In genomic region chr15:102247252-102248130, GRCm38 (mm10) we compare ENCODE assay signal across 9 mouse cellular contexts. TPM values are rescaled to one million over a fixed set of nuclear protein-coding genes. Genes with fewer than 3 reads are reported as not detected.
A peak's percentile ranks its signal among the peaks of the same experiment; 100 is the strongest.
DNase-seq lines count a peak whose midpoint lies in the region; ATAC-seq lines count a peak whose summit lies in the region.
"Had no signal": no experiment of that assay in that cellular context is flagged by ENCODE, and none has a peak within 500 bp of the region (broad histone marks: within the 10 kb centered on the region; RNA-seq: fewer than 3 reads in every experiment).

No protein-coding gene starts in this region.

- peaks cover 21% of the 10 kb centered on the region for H3K4me1 ChIP-seq in erythroblast, embryonic 14.5 days (ENCODE audit: control insufficient read depth)
- H3K4me1 ChIP-seq in forebrain, embryonic 16.5 days (replicated peaks; ENCODE audit: control insufficient read depth, insufficient read depth, low read length), result peaks cover 39% of the 10 kb centered on the region
- peaks cover 93% of the 10 kb centered on the region for H3K4me1 ChIP-seq in hindbrain, embryonic 10.5 days (replicated peaks)

- H3K9ac ChIP-seq in forebrain, embryonic 16.5 days (replicated peaks; ENCODE audit: low read depth, low read length), result peak overlapping the region; percentile 55

- H3K36me3 ChIP-seq in erythroblast, embryonic 14.5 days (ENCODE audit: control insufficient read depth), result no peaks in the 10 kb centered on the region
- no peaks in the 10 kb centered on the region for H3K36me3 ChIP-seq in forebrain, embryonic 16.5 days (ENCODE audit: control insufficient read depth, insufficient read depth)
- H3K36me3 ChIP-seq in hindbrain, embryonic 10.5 days, result no peaks in the 10 kb centered on the region

- peak overlapping the region; percentile 67 for H3K4me2 ChIP-seq in forebrain, embryonic 16.5 days (ENCODE audit: low read length)

- WGBS in forebrain, embryonic 16.5 days, result under 1% methylated on average over 47 of the region's 65 CpGs
- under 1% methylated on average over 65 of the region's 65 CpGs for WGBS in hindbrain, embryonic 10.5 days

- peaks cover 100% of the 10 kb centered on the region for H3K27me3 ChIP-seq in erythroblast, embryonic 14.5 days (ENCODE audit: control insufficient read depth)
- H3K27me3 ChIP-seq in forebrain, embryonic 16.5 days (replicated peaks; ENCODE audit: control insufficient read depth, insufficient read depth, low read length), result peaks cover 6% of the 10 kb centered on the region
- H3K27me3 ChIP-seq in hindbrain, embryonic 10.5 days (ENCODE audit: insufficient read depth, poor library complexity, severe bottlenecking), result peaks cover 98% of the 10 kb centered on the region

- H3K4me3 ChIP-seq in erythroblast, embryonic 14.5 days (replicated peaks), result peak overlapping the region; percentile 50
- peak overlapping the region; percentile 55 for H3K4me3 ChIP-seq in forebrain, embryonic 16.5 days (replicated peaks; ENCODE audit: low read length)
- peak overlapping the region; percentile 68 for H3K4me3 ChIP-seq in hindbrain, embryonic 10.5 days

- H3K27ac ChIP-seq in forebrain, embryonic 16.5 days (ENCODE audit: low read length), result peak overlapping the region; percentile 16; the same call in 1 of the 2 replicates
- peak overlapping the region; percentile 85 for H3K27ac ChIP-seq in hindbrain, embryonic 10.5 days

- no peak for ATAC-seq in erythroblast, adult 5-6 weeks (replicated peaks; ENCODE audit: low FRiP score, poor library complexity, severe bottlenecking)
- ATAC-seq in cerebellum, adult (ENCODE audit: insufficient number of reproducible peaks, low FRiP score, low TSS enrichment), result peak; percentile 15; the same call in 1 of the 2 replicates
- ATAC-seq in forebrain, embryonic 16.5 days, result 0 out of 2 replicates have a peak, but pooled peaks have one; percentile 11

- peak; percentile 70 for DNase-seq in hindbrain, embryonic 10.5 days (ENCODE audit: low spot score)
- peak; percentile 55 for DNase-seq in layer of hippocampus, adult 9-11 months
- peak; percentile 83 for DNase-seq in lung, postnatal 36 days
- DNase-seq in right cerebral cortex, postnatal 10 days (ENCODE audit: low spot score in 2 of 2), result peak; percentile 71 to 74

- H3K9me3 ChIP-seq in erythroblast, embryonic 14.5 days (ENCODE audit: control insufficient read depth, low read length), result no peaks in the 10 kb centered on the region; the same call in 1 of the 2 replicates
- no peaks in the 10 kb centered on the region for H3K9me3 ChIP-seq in forebrain, embryonic 16.5 days (ENCODE audit: control insufficient read depth, low read length)
- H3K9me3 ChIP-seq in hindbrain, embryonic 10.5 days, result no peaks in the 10 kb centered on the region

RNA-seq across cellular contexts. Expression of gene Rarg, which starts 9.8 kb away (rescaled TPM):
- polyA plus RNA-seq in erythroblast, embryonic 14.5 days (2012), result 0.09 TPM in 2 replicates
- total RNA-seq in erythroblast, adult 5-6 weeks (2015; ENCODE audit: low replicate concordance), result 0.84 and 1.5 TPM in 2 replicates
- total RNA-seq in erythroblast, adult 5-6 weeks (2017; ENCODE audit: low replicate concordance), result 0.84 and 5.2 TPM in 2 replicates
- polyA plus RNA-seq in forebrain, embryonic 16.5 days (2015; fragmentation: Nextera tagmentation; extraction: Ambion mirVana), result 6.4 and 8.0 TPM in 2 replicates
- polyA plus RNA-seq in hindbrain, embryonic 10.5 days (2016; fragmentation: Nextera tagmentation; extraction: Ambion mirVana), result 22.1 and 24.5 TPM in 2 replicates

RNA-seq across cellular contexts. Expression of gene Itgb7, which starts 15.7 kb away (rescaled TPM):
- 1.4 and 2.1 TPM in 2 replicates for polyA plus RNA-seq in erythroblast, embryonic 14.5 days (2012)
- 36.8 and 55.3 TPM in 2 replicates for total RNA-seq in erythroblast, adult 5-6 weeks (2015; ENCODE audit: low replicate concordance)
- 31.0 and 35.5 TPM in 2 replicates for total RNA-seq in erythroblast, adult 5-6 weeks (2017; ENCODE audit: low replicate concordance)
- polyA plus RNA-seq in forebrain, embryonic 16.5 days (2015; fragmentation: Nextera tagmentation; extraction: Ambion mirVana), result 0.73 and 1.0 TPM in 2 replicates
- polyA plus RNA-seq in hindbrain, embryonic 10.5 days (2016; fragmentation: Nextera tagmentation; extraction: Ambion mirVana), result 0.31 and 0.90 TPM in 2 replicates

RNA-seq across cellular contexts. Expression of gene Gm9918, which starts 22.9 kb away (rescaled TPM):
- not detected in 2 replicates for polyA plus RNA-seq in erythroblast, embryonic 14.5 days (2012)
- total RNA-seq in erythroblast, adult 5-6 weeks (2015; ENCODE audit: low replicate concordance), result not detected in 2 replicates
- not detected in 2 replicates for total RNA-seq in erythroblast, adult 5-6 weeks (2017; ENCODE audit: low replicate concordance)
- 0.11 TPM in 1 of 2 replicates, not detected in the other for polyA plus RNA-seq in forebrain, embryonic 16.5 days (2015; fragmentation: Nextera tagmentation; extraction: Ambion mirVana)
- 0.26 and 0.35 TPM in 2 replicates for polyA plus RNA-seq in hindbrain, embryonic 10.5 days (2016; fragmentation: Nextera tagmentation; extraction: Ambion mirVana)
- total RNA-seq: left cerebral cortex, postnatal 25 days had no signal

RNA-seq across cellular contexts. Expression of gene Mfsd5, which starts 31.8 kb away (rescaled TPM):
- polyA plus RNA-seq in erythroblast, embryonic 14.5 days (2012), result 3.2 and 3.5 TPM in 2 replicates
- 5.9 and 15.6 TPM in 2 replicates for total RNA-seq in erythroblast, adult 5-6 weeks (2015; ENCODE audit: low replicate concordance)
- total RNA-seq in erythroblast, adult 5-6 weeks (2017; ENCODE audit: low replicate concordance), result 2.5 and 10.7 TPM in 2 replicates
- polyA plus RNA-seq in forebrain, embryonic 16.5 days (2015; fragmentation: Nextera tagmentation; extraction: Ambion mirVana), result 50.6 and 52.8 TPM in 2 replicates
- polyA plus RNA-seq in hindbrain, embryonic 10.5 days (2016; fragmentation: Nextera tagmentation; extraction: Ambion mirVana), result 61.5 and 66.1 TPM in 2 replicates

RNA-seq across cellular contexts. Expression of gene Csad, which starts 43.0 kb away (rescaled TPM):
- polyA plus RNA-seq in erythroblast, embryonic 14.5 days (2012), result 0.97 and 1.4 TPM in 2 replicates
- total RNA-seq in erythroblast, adult 5-6 weeks (2015; ENCODE audit: low replicate concordance), result 2.9 TPM in 1 of 2 replicates, not detected in the other
- total RNA-seq in erythroblast, adult 5-6 weeks (2017; ENCODE audit: low replicate concordance), result 9.3 and 12.5 TPM in 2 replicates
- 37.8 and 39.6 TPM in 2 replicates for polyA plus RNA-seq in forebrain, embryonic 16.5 days (2015; fragmentation: Nextera tagmentation; extraction: Ambion mirVana)
- polyA plus RNA-seq in hindbrain, embryonic 10.5 days (2016; fragmentation: Nextera tagmentation; extraction: Ambion mirVana), result 34.0 and 35.5 TPM in 2 replicates
